Mouse (Mus musculus) NIH3T3 (cell line): ENCODE measurements at regions not wholly inside any gene's neighbourhood (a gene's known extent, or its start where the extent isn't known, plus 50 kb on each side); places are given as distances from the start of the nearest gene placed in this dataset.

Experiments used
- DNase-seq: peaks from one replicate; pipeline ENCODE4 v3.0.0-alpha.2; 2012; ENCODE audit warnings: low read depth

- DNase-seq = no peak
Measured at GRCm38 (mm10) chr13:63761542-63761941, 53.5 kb upstream of the Ercc6l2 start.
